Comparison of ENCODE assay signal across 14 mouse cellular contexts in the genomic region with DNA sequence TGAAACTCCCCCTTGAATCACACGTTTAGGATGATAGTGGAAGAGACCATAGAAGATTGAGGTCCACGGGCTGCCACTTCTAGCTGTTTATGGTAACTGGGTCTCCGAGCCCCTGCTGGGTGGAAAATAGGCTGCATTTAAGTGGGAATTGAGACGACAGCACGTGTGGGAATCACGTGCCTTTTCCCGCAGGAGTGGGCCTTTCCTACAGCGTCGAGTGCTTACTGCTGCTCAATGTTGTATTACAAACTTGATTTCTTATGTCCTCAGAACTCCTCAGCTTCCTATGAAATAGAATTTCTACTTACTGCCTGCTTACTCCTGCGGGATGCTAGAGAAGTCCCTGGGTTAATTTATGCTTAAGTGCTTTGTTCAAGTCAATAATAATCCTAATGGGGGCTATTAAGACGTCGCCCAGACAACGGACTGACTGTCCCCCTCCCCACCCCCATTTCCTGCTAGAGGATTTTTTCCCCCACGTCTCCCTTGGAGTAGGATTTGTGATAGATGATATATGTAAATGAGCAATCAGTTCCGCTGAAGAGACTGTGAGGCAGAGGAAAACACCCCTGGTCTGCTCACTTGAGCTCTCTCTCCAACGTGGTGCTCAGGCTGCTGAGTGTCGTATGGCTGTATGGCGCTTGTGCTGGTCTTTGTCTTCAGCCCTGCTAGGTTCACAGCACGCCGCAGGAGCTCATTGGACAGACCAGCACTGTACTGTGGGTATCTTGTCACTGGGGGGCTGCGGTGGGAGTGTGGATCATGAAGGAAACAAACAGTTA. TPM values are rescaled to one million over a fixed set of nuclear protein-coding genes. Genes with fewer than 3 reads are reported as not detected.
DNase-seq lines count a peak whose midpoint lies in the region; ATAC-seq lines count a peak whose summit lies in the region.
"Had no signal": no experiment of that assay in that cellular context is flagged by ENCODE, and none has a peak within 500 bp of the region (broad histone marks: within the 10 kb centered on the region; RNA-seq: fewer than 3 reads in every experiment).

No protein-coding gene starts in this region.

- 40% methylated on average over 21 of the region's 21 CpGs for WGBS in forebrain, embryonic 14.5 days
- WGBS in midbrain, embryonic 12.5 days, result 43% methylated on average over 21 of the region's 21 CpGs
- 65% methylated on average over 21 of the region's 21 CpGs for whole genome bisulfite sequencing in heart, embryonic 12.5 days

- no peaks in the 10 kb centered on the region for H3K4me1 ChIP-seq in forebrain, embryonic 14.5 days (ENCODE audit: control insufficient read depth, insufficient read depth, low read length)
- H3K4me1 ChIP-seq in midbrain, embryonic 12.5 days, result peaks cover 9% of the 10 kb centered on the region
- no peaks in the 10 kb centered on the region for H3K4me1 ChIP-seq in heart, embryonic 12.5 days (replicated peaks)

- peak overlapping the region; percentile 13; the same call in 1 of the 2 replicates for H3K9ac ChIP-seq in forebrain, embryonic 14.5 days (ENCODE audit: low read length)
- H3K9ac ChIP-seq in midbrain, embryonic 12.5 days (replicated peaks), result no peak overlapping the region
- H3K9ac ChIP-seq in heart, embryonic 12.5 days, result no peak overlapping the region
- H3K9ac ChIP-seq: liver, embryonic 14.5 days had no signal

- H3K4me3 ChIP-seq in forebrain, embryonic 14.5 days (ENCODE audit: low read depth, low read length), result no peak overlapping the region
- no peak overlapping the region for H3K4me3 ChIP-seq in midbrain, embryonic 12.5 days
- H3K4me3 ChIP-seq in heart, embryonic 12.5 days, result no peak overlapping the region
- H3K4me3 ChIP-seq: gastrocnemius, adult 2 months had no signal

- no peaks in the 10 kb centered on the region for H3K36me3 ChIP-seq in forebrain, embryonic 14.5 days (ENCODE audit: control insufficient read depth, insufficient read depth, low read length)
- H3K36me3 ChIP-seq in midbrain, embryonic 12.5 days, result no peaks in the 10 kb centered on the region
- H3K36me3 ChIP-seq in heart, embryonic 12.5 days, result no peaks in the 10 kb centered on the region

- H3K4me2 ChIP-seq in forebrain, embryonic 14.5 days (ENCODE audit: low read length), result 0 out of 2 replicates have a peak overlapping the region, but pooled peaks have one; percentile 16
- H3K4me2 ChIP-seq in midbrain, embryonic 12.5 days (replicated peaks), result peak overlapping the region; percentile 30
- no peak overlapping the region for H3K4me2 ChIP-seq in heart, embryonic 12.5 days

- H3K27ac ChIP-seq in forebrain, embryonic 14.5 days (ENCODE audit: low read depth, low read length), result 0 out of 2 replicates have a peak overlapping the region, but pooled peaks have one; percentile 27
- 0 out of 2 replicates have a peak overlapping the region, but pooled peaks have one; percentile 35 for H3K27ac ChIP-seq in midbrain, embryonic 12.5 days (replicated peaks)
- no peak overlapping the region for H3K27ac ChIP-seq in heart, embryonic 12.5 days (ENCODE audit: poor library complexity, severe bottlenecking)
- H3K27ac ChIP-seq: gastrocnemius, adult 2 months; liver, embryonic 14.5 days had no signal

- DNase-seq in right cerebral cortex, postnatal 4 days, result peak; percentile 6
- no peak for DNase-seq in right cerebral cortex, postnatal 14 days
- peak; percentile 69 for DNase-seq in forebrain, embryonic 14.5 days (ENCODE audit: low spot score)
- DNase-seq in adrenal gland, postnatal 4 days (ENCODE audit: low spot score in 2 of 2), result no peak
- DNase-seq in thymus, postnatal 36 days, result no peak
- DNase-seq: gastrocnemius, adult 2 months; layer of hippocampus, adult 9-11 months had no signal

- no peaks in the 10 kb centered on the region for H3K9me3 ChIP-seq in forebrain, embryonic 14.5 days (replicated peaks; ENCODE audit: control insufficient read depth, low read length)
- no peaks in the 10 kb centered on the region for H3K9me3 ChIP-seq in midbrain, embryonic 12.5 days
- no peaks in the 10 kb centered on the region; the same call in 1 of the 2 replicates for H3K9me3 ChIP-seq in heart, embryonic 12.5 days (replicated peaks)

- no peaks in the 10 kb centered on the region for H3K27me3 ChIP-seq in forebrain, embryonic 14.5 days (replicated peaks; ENCODE audit: control insufficient read depth, insufficient read depth, low read length)
- no peaks in the 10 kb centered on the region for H3K27me3 ChIP-seq in midbrain, embryonic 12.5 days
- no peaks in the 10 kb centered on the region for H3K27me3 ChIP-seq in heart, embryonic 12.5 days (replicated peaks)

- peak; percentile 80 for ATAC-seq in forebrain, embryonic 14.5 days
- peak; percentile 94 for ATAC-seq in midbrain, embryonic 12.5 days (ENCODE audit: low FRiP score, low read depth)
- ATAC-seq in heart, embryonic 12.5 days (ENCODE audit: insufficient number of reproducible peaks, low FRiP score), result no peak
- ATAC-seq: activated CD4-positive, CD25-positive, alpha-beta regulatory T cell, adult 4 months had no signal

RNA-seq across cellular contexts. Expression of a gene that starts 40.0 kb away (rescaled TPM):
- polyA plus RNA-seq in forebrain, embryonic 14.5 days (2014; fragmentation: Nextera tagmentation; extraction: Ambion mirVana), result not detected in 2 replicates
- polyA plus RNA-seq in midbrain, embryonic 12.5 days (2016; fragmentation: Nextera tagmentation; extraction: Ambion mirVana), result not detected in 2 replicates
- not detected in 2 replicates for polyA plus RNA-seq in heart, embryonic 12.5 days (2016; fragmentation: Nextera tagmentation; extraction: Ambion mirVana)
- total RNA-seq in adrenal gland, postnatal 4 days (2021), result not detected
- total RNA-seq: gastrocnemius, adult 2 months had no signal
- polyA plus RNA-seq: activated CD4-positive, CD25-positive, alpha-beta regulatory T cell, adult 4 months; cortical plate, adult 2 months; heart, postnatal 0 days; liver, embryonic 14.5 days; small intestine, adult 2 months had no signal

Comparison
In these comparisons a context has a peak if more than half of its experiments do, and no peak if none do; other contexts are left out.
1. DNase-seq: peak in right cerebral cortex, postnatal 4 days (single experiment) and forebrain, embryonic 14.5 days (single experiment); none in right cerebral cortex, postnatal 14 days (single experiment), adrenal gland, postnatal 4 days (0 of 2) and thymus, postnatal 36 days (0 of 2).